Mouse (Mus musculus) stomach, embryonic 14.5 days (tissue): ENCODE measurements at regions not wholly inside any gene's neighbourhood (a gene's known extent, or its start where the extent isn't known, plus 50 kb on each side); places are given as distances from the start of the nearest gene placed in this dataset.
A peak's percentile ranks its signal among the peaks of the same experiment; 100 is the strongest.

Experiments used
- ATAC-seq: fragments of 200-750 bp; cut with Nextera tagmentation; 2 replicates; pipeline ENCODE4 v1.8.0; 2017; ENCODE audit warnings: low read depth, moderate TSS enrichment; ENCODE audit not compliant: insufficient number of reproducible peaks, insufficient read depth, low FRiP score
- H3K27ac ChIP-seq: fragments of 300-500 bp; sonication (generic); 2 replicates; pipeline ENCODE4 v1.5.1; 2014; ENCODE audit warnings: mild to moderate bottlenecking, low read length, moderate library complexity, mixed read lengths
- H3K27me3 ChIP-seq: fragments of 300-500 bp; sonication (generic); 2 replicates; pipeline ENCODE4 v1.6.1; 2014; ENCODE audit warnings: low read length, control low read depth, mixed read lengths; ENCODE audit not compliant: control insufficient read depth, insufficient read depth
- H3K36me3 ChIP-seq: fragments of 300-500 bp; sonication (generic); 2 replicates; pipeline ENCODE4 v1.6.1; 2014; ENCODE audit warnings: mild to moderate bottlenecking, control low read depth, low read length, moderate library complexity, mixed read lengths; ENCODE audit not compliant: control insufficient read depth, insufficient read depth
- H3K4me1 ChIP-seq: fragments of 300-500 bp; sonication (generic); 2 replicates; pipeline ENCODE4 v1.6.1; 2014; ENCODE audit warnings: low read length, control low read depth, mixed read lengths; ENCODE audit not compliant: control insufficient read depth, insufficient read depth
- H3K4me2 ChIP-seq: fragments of 300-500 bp; sonication (generic); replicated peaks from 2 replicates; pipeline ENCODE4 v1.6.1; 2014; ENCODE audit warnings: low read depth, low read length, control low read depth
- H3K4me3 ChIP-seq: fragments of 300-500 bp; sonication (generic); 2 replicates; pipeline ENCODE4 v1.5.1; 2014; ENCODE audit warnings: low read depth, low read length, control low read depth
- H3K9ac ChIP-seq: fragments of 300-500 bp; sonication (generic); replicated peaks from 2 replicates; pipeline ENCODE4 v1.6.1; 2014; ENCODE audit warnings: low read depth, mild to moderate bottlenecking, control low read depth, low read length, moderate library complexity, mixed read lengths
- H3K9me3 ChIP-seq: fragments of 300-500 bp; sonication (generic); 2 replicates; pipeline ENCODE4 v1.6.1; 2016; ENCODE audit warnings: low read depth, low read length, control low read depth; ENCODE audit not compliant: control insufficient read depth
- WGBS: fragments of 180-500 bp; shearing (Covaris S2); extraction: QIAGEN DNeasy Blood & Tissue Kit; methylation state at CpG from one replicate; pipeline ENCODE4 v1.1.7; 2014; 5-methylcytosine and 5-hydroxymethylcytosine counted together

DNA sequence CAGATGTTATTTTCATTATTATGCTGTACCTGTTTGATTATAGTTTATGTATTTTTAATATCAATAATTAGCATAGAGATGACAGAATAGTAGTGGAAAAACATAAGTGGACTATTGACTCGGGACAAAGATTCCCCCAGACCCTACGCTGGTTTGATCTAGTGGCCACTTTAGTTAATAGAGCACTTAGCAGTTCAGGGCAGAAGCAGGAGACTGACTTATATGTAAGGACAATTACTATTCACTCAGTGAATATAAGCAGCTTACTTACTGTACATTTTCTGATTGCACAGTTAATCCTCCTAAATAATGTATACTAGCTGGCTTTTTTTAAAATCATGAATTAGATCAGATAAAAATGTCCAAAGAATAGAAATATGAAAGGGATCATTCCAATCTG, 416.2 kb upstream of the Prmt6 start:
- WGBS, result 86% methylated on average over 2 of the region's 2 CpGs
- H3K9me3 ChIP-seq, result no peaks in the 10 kb centered on the region
- H3K4me2 ChIP-seq, result no peak overlapping the region
- no peak overlapping the region for H3K27ac ChIP-seq
- no peak overlapping the region for H3K4me3 ChIP-seq
- H3K9ac ChIP-seq, result no peak overlapping the region
- no peaks in the 10 kb centered on the region for H3K36me3 ChIP-seq
- H3K4me1 ChIP-seq, result no peaks in the 10 kb centered on the region
- no peak for ATAC-seq
- no peaks in the 10 kb centered on the region for H3K27me3 ChIP-seq

GRCm38 (mm10) chr3:110657495-110658105, 406.8 kb upstream of the Prmt6 start:
- Histone ChIP-seq H3K9me3 (no peaks in the 10 kb centered on the region), H3K4me1 (no peaks in the 10 kb centered on the region), H3K4me2 (no peak overlapping the region), H3K9ac (no peak overlapping the region), H3K4me3 (no peak overlapping the region), H3K27me3 (no peaks in the 10 kb centered on the region), H3K36me3 (no peaks in the 10 kb centered on the region), H3K27ac (no peak overlapping the region)
- 72% methylated on average over 4 of the region's 4 CpGs for WGBS
- ATAC-seq, result no peak

GRCm38 (mm10) chr3:110626326-110626725, 375.5 kb upstream of the Prmt6 start:
- peak; percentile 56; the same call in 1 of the 2 replicates for ATAC-seq

DNA sequence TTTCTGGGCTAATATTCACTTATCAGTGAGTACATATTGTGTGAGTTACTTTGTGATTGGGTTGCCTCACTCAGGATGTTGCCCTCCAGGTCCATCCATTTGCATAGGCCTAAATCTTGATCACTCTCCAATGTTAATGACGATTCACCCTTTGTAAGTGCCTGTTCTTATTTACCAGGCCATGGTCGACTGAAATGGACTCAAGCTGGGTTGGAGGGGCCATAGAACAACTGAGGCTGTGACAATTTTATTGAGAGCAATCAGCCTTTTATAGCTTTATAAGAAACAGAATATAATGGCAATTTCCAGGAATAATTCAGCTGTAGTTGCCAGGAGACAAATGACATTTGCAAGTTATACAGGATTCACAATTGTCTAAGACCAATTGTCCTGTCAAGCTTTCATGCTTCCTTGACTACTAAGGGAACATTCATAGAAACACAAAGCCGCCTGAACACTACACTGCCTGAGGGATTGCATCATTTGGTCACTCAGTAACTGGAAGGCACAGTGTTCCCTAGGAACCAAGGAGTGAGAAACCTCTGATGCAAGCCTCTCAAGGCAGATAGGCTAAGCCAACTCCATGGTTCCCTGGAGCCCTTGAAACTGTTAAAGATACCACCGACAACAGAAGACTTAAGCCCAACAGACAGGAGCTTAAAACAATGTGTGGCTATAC, 348.5 kb upstream of the Prmt6 start:
- no peak overlapping the region for H3K9ac ChIP-seq
- no peaks in the 10 kb centered on the region for H3K36me3 ChIP-seq
- no peaks in the 10 kb centered on the region for H3K9me3 ChIP-seq
- H3K4me1 ChIP-seq, result no peaks in the 10 kb centered on the region
- no peak overlapping the region for H3K4me3 ChIP-seq
- ATAC-seq, result no peak
- no peak overlapping the region for H3K4me2 ChIP-seq
- H3K27ac ChIP-seq, result no peak overlapping the region
- WGBS, result 80% methylated on average over 4 of the region's 4 CpGs
- no peaks in the 10 kb centered on the region for H3K27me3 ChIP-seq

More at GRCm38 (mm10) chr3:110626326-110626725, 375.5 kb upstream of the Prmt6 start:
- no peak overlapping the region for H3K9ac ChIP-seq
- no peak overlapping the region for H3K27ac ChIP-seq
- H3K36me3 ChIP-seq, result no peaks in the 10 kb centered on the region
- no peaks in the 10 kb centered on the region for H3K9me3 ChIP-seq
- H3K4me1 ChIP-seq, result no peaks in the 10 kb centered on the region; the same call in 1 of the 2 replicates
- no peak overlapping the region for H3K4me3 ChIP-seq
- H3K4me2 ChIP-seq, result no peak overlapping the region
- no peaks in the 10 kb centered on the region for H3K27me3 ChIP-seq
- WGBS, result 57% methylated on average over 3 of the region's 3 CpGs

DNA sequence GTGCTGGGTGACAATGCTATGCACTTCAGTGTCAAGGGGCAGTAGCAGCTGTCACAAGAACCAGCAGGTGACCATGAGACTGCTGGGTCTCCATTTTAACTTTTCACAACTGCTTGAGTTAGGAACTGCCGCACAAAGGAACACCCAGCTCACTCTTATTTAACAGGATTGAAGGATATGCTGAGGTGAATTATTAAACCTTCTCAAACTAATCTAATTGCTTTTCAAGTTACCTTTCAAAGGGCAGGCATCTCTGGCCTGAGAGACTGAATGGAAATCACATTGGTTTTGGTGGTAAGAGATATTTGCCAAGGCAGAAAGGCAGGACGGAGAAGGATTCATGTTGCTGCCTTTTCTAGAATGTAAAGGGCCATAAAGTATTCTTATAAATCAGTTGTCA, 332.0 kb upstream of the Prmt6 start:
- no peak for ATAC-seq
- Histone ChIP-seq H3K4me2 (no peak overlapping the region), H3K36me3 (no peaks in the 10 kb centered on the region), H3K9ac (no peak overlapping the region), H3K27ac (no peak overlapping the region), H3K27me3 (no peaks in the 10 kb centered on the region), H3K4me1 (no peaks in the 10 kb centered on the region), H3K9me3 (no peaks in the 10 kb centered on the region), H3K4me3 (no peak overlapping the region)
- WGBS, result 58% methylated on average over 2 of the region's 2 CpGs

DNA sequence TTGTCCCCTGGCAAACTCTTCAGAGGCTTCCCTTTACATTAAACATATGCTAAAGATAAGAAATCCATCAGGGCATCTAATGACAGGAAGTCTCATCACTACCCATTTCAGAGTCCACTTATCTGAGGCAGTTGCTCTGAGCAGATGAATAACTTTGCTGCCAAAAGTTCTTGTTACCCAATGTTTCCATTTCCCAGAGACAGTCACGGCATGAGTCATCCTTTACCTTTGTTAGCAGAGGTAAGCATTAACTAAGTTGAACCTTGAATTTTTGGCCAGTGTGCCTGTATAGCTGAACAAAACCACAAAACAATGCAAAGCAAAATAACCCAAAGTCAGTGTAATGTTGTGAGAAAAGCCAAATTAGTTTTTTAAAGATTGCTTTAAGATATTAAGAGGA, 328.5 kb upstream of the Prmt6 start:
- Histone ChIP-seq H3K9ac (no peak overlapping the region), H3K36me3 (no peaks in the 10 kb centered on the region), H3K4me3 (no peak overlapping the region), H3K4me2 (no peak overlapping the region), H3K4me1 (no peaks in the 10 kb centered on the region), H3K27me3 (no peaks in the 10 kb centered on the region), H3K9me3 (no peaks in the 10 kb centered on the region), H3K27ac (no peak overlapping the region)
- no peak for ATAC-seq
- 47% methylated on average over 1 of the region's 1 CpGs for WGBS

- no peak for ATAC-seq
- Histone ChIP-seq H3K27ac (no peak overlapping the region), H3K9ac (no peak overlapping the region), H3K9me3 (no peaks in the 10 kb centered on the region), H3K27me3 (no peaks in the 10 kb centered on the region), H3K36me3 (no peaks in the 10 kb centered on the region), H3K4me2 (no peak overlapping the region), H3K4me3 (no peak overlapping the region), H3K4me1 (no peaks in the 10 kb centered on the region)
- 79% methylated on average over 4 of the region's 4 CpGs for WGBS
These were observed 316.4 kb upstream of the Prmt6 start for GRCm38 (mm10) chr3:110567187-110567586.

DNA sequence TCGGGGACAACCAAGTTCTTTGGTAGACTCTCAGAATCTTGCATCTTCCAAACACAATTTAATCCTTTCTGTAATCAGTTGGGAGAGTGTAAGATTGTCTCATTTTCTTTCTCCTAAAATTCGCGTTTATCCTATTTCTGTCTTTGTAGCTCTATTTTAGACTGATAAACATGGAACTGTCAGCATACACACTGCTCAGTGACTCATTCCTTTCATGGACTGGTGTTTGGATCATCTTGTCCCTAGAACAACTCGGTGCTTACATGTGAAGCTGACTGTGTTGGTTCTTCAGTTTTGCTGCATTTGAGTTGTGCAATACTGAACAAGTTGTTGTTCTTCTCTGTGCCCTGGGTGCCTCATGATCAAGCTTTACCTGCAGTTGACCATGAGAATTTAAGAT, 296.5 kb upstream of the Prmt6 start:
- no peak for ATAC-seq
- H3K4me2 ChIP-seq, result no peak overlapping the region
- 80% methylated on average over 4 of the region's 4 CpGs for WGBS
- H3K27me3 ChIP-seq, result no peaks in the 10 kb centered on the region
- no peak overlapping the region for H3K4me3 ChIP-seq
- H3K9me3 ChIP-seq, result no peaks in the 10 kb centered on the region
- no peaks in the 10 kb centered on the region for H3K36me3 ChIP-seq
- H3K4me1 ChIP-seq, result no peaks in the 10 kb centered on the region
- H3K27ac ChIP-seq, result no peak overlapping the region
- no peak overlapping the region for H3K9ac ChIP-seq

GRCm38 (mm10) chr3:110538275-110538674, 287.5 kb upstream of the Prmt6 start:
- no peak overlapping the region for H3K9ac ChIP-seq
- no peak for ATAC-seq
- no peak overlapping the region for H3K27ac ChIP-seq
- no peak overlapping the region for H3K4me3 ChIP-seq
- no peaks in the 10 kb centered on the region for H3K36me3 ChIP-seq
- no peak overlapping the region for H3K4me2 ChIP-seq
- WGBS, result 59% methylated on average over 2 of the region's 2 CpGs
- H3K27me3 ChIP-seq, result no peaks in the 10 kb centered on the region
- H3K4me1 ChIP-seq, result no peaks in the 10 kb centered on the region
- H3K9me3 ChIP-seq, result no peaks in the 10 kb centered on the region
